Mouse (Mus musculus) C2C12 (cell line): Measurements from ENCODE around the gene Fam114a1. TPM values are rescaled to one million over a fixed set of nuclear protein-coding genes. Genes with fewer than 3 reads are reported as not detected.

ENCODE experiments used
- H3K27me3 ChIP-seq: one replicate; pipeline ENCODE4 v1.6.1; 2011; ENCODE audit not compliant: control insufficient read depth, insufficient read depth, insufficient read length
- H3K36me3 ChIP-seq: one replicate; pipeline ENCODE4 v1.6.1; 2011; ENCODE audit not compliant: control insufficient read depth, insufficient read depth
- H3K4me3 ChIP-seq: one replicate; pipeline ENCODE4 v1.5.1; 2011; ENCODE audit warnings: mild to moderate bottlenecking, control low read depth; ENCODE audit not compliant: poor library complexity, insufficient read depth, severe bottlenecking
- H3K79me2 ChIP-seq: one replicate; pipeline ENCODE4 v1.6.1; 2011; ENCODE audit not compliant: control insufficient read depth, insufficient read depth
- H3K79me3 ChIP-seq: one replicate; pipeline ENCODE4 v1.6.1; 2011; ENCODE audit warnings: low read depth, control low read depth
- H3ac ChIP-seq: one replicate; pipeline ENCODE3; 2011; ENCODE audit warnings: low read depth; ENCODE audit not compliant: control insufficient read depth, insufficient read length
- CEBPB ChIP-seq: IDR thresholded peaks from one replicate; pipeline ENCODE4 v1.6.1; 2011; ENCODE audit warnings: low read depth, mild to moderate bottlenecking, control low read depth, moderate library complexity
- CTCF ChIP-seq: IDR thresholded peaks from one replicate; pipeline ENCODE4 v1.5.1; 2011; ENCODE audit not compliant: control insufficient read depth, insufficient read depth, insufficient read length
- FOSL1 ChIP-seq: IDR thresholded peaks from one replicate; pipeline ENCODE4 v1.8.0; 2011; ENCODE audit warnings: mild to moderate bottlenecking, low read length; ENCODE audit not compliant: poor library complexity, insufficient read depth, severe bottlenecking
- MAX ChIP-seq: IDR thresholded peaks from one replicate; pipeline ENCODE4 v1.6.1; 2011; ENCODE audit warnings: mild to moderate bottlenecking, control low read depth
- MYOD1 ChIP-seq: IDR thresholded peaks from one replicate; pipeline ENCODE4 v1.6.1; 2011; ENCODE audit warnings: low read depth; ENCODE audit not compliant: control insufficient read depth, insufficient read length
- MYOG ChIP-seq: IDR thresholded peaks from one replicate; pipeline ENCODE4 v1.6.1; 2011; ENCODE audit not compliant: control insufficient read depth, insufficient read length; ENCODE audit errors: extremely low read depth
- USF1 ChIP-seq: IDR thresholded peaks from one replicate; pipeline ENCODE4 v1.6.1; 2011; ENCODE audit warnings: low read depth, mild to moderate bottlenecking, control low read depth, moderate library complexity
- long read RNA-seq, 2 experiments: library from polyadenylated mRNA; unstranded; transcript quantifications; one replicate each; pipeline ENCODE4 v2.0.0; 2019 to 2020
- polyA plus RNA-seq: library from polyadenylated mRNA; unstranded; fragments of >200 nt; fragmentation: generic; extraction: Trizol; gene quantifications from one replicate; pipeline ENCODE4 v1.2.1, GENCODE M21; 2012; ENCODE audit warnings: missing spikeins

Fam114a1 gene
- polyA plus RNA-seq: 14.0 TPM
- long read RNA-seq, experiment 1, transcript Fam114a1-201 (14 exons, 2,938 nt): major isoform, 47 of 78 reads
- long read RNA-seq, experiment 1, partial matches to known transcripts: 22 of 78 reads
- long read RNA-seq, experiment 1, other reads (novel, unspliced or antisense): 9 of 78 reads
- long read RNA-seq, experiment 2, transcript Fam114a1-201 (14 exons, 2,938 nt): major isoform, 167 of 209 reads
- long read RNA-seq, experiment 2, partial matches to known transcripts: 16 of 209 reads
- long read RNA-seq, experiment 2, other reads (novel, unspliced or antisense): 26 of 209 reads

- TF ChIP-seq MYOG (no peak), CEBPB (no peak), FOSL1 (no peak)
- peak within 1 kb of the TSS; percentile 55 for H3K4me3 ChIP-seq
- H3K79me3 ChIP-seq: no peaks in the 10 kb centered on the region
- H3K27me3 ChIP-seq: no peaks in the 10 kb centered on the region
- peaks cover 8% of the 10 kb centered on the region for H3K79me2 ChIP-seq
- H3ac ChIP-seq: peak within 1 kb of the TSS; percentile 93
- H3K36me3 ChIP-seq: peaks cover 8% of the 10 kb centered on the region
These were observed at the start of gene Fam114a1 for GRCm38 (mm10) chr5:64969861-64970771. Gene Fam114a1 (plus strand): TSS chr5:64970071.

DNA sequence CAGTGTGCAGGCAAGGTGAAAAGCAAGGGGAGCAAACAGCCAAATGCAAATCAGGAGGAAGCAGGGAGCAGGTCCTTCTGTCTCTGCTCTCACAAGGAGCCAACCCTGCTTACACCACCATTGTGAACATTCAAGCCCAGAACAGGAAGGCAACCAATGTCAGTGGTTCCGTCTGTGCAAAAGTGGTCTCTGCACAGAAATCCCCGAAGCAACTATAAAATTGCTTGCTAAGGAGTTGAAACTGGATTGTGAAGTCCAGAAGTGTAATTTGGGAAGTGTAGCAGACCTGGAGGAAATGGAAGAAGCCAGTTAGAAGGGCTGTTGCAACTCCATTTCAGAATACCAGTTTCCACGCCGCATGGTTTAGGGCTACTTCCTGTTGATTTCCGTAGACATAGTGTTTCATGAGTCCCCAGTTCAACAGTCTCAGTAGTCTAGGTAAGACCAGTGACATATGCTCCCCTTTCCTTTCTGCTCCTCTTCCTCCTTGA lies 46.9 kb upstream of the Fam114a1 start:
- Histone ChIP-seq H3K79me2 (no peaks in the 10 kb centered on the region), H3ac (no peak overlapping the region), H3K36me3 (no peaks in the 10 kb centered on the region), H3K27me3 (no peaks in the 10 kb centered on the region), H3K4me3 (no peak overlapping the region), H3K79me3 (no peaks in the 10 kb centered on the region)
- no peak for TF ChIP-seq MYOG
- no peak for TF ChIP-seq FOSL1
- no peak for TF ChIP-seq MAX
- no peak for TF ChIP-seq MYOD1
- TF ChIP-seq CTCF: no peak
- no peak for TF ChIP-seq CEBPB
- TF ChIP-seq USF1: no peak

DNA sequence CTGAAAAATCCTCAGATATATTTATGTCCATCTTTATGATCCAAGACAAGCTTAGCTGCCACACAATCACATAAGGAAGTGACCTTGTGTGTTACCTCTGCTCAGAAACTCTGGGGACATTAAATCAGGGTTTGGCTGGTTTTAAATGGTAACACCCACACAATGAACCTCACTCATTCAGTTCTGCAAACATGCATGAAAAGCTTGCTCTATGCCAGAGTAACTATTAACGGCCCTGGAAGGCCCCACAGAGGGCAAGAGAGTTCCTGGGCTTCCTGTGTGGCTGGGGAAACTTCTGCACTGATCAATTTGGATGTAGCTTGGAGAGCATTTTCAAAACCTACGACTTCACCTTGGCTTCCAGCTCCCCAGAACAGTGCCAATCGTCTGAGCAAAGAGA lies 37.7 kb upstream of the Fam114a1 start:
- H3K79me2 ChIP-seq: no peaks in the 10 kb centered on the region
- H3K4me3 ChIP-seq: no peak overlapping the region
- no peaks in the 10 kb centered on the region for H3K36me3 ChIP-seq
- TF ChIP-seq CTCF (no peak), FOSL1 (no peak), MYOD1 (no peak), MAX (no peak), CEBPB (no peak), MYOG (no peak), USF1 (no peak)
- no peak overlapping the region for H3ac ChIP-seq
- H3K79me3 ChIP-seq: no peaks in the 10 kb centered on the region
- no peaks in the 10 kb centered on the region for H3K27me3 ChIP-seq

DNA sequence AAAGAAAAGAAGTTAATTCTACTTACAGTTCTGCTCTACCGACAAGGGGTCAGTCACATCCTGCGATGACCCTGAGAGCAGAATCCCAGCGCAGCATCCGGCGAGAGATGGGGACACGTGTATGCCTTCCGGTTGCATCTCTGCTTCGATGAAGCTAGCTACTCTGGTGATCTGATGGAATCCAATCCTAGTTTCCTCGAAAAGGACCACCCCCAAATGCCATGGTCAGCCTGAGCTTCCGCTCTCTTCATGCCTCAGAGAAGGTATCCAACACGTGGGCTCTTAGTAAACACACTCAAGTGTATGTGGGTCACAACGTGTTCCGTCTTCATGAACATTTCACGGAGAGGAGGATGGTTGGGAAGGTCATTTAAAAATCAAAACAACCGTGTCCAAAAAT lies 37.1 kb upstream of the Fam114a1 start:
- H3K4me3 ChIP-seq: no peak overlapping the region
- no peaks in the 10 kb centered on the region for H3K79me2 ChIP-seq
- no peaks in the 10 kb centered on the region for H3K27me3 ChIP-seq
- H3K36me3 ChIP-seq: no peaks in the 10 kb centered on the region
- no peak for TF ChIP-seq MAX
- H3ac ChIP-seq: no peak overlapping the region
- no peaks in the 10 kb centered on the region for H3K79me3 ChIP-seq

GRCm38 (mm10) chr5:64951486-64951885 lies 18.4 kb upstream of the Fam114a1 start:
- H3K4me3 ChIP-seq: no peak overlapping the region
- no peak overlapping the region for H3ac ChIP-seq
- no peaks in the 10 kb centered on the region for H3K27me3 ChIP-seq
- TF ChIP-seq MYOD1 (no peak), CEBPB (no peak), CTCF (no peak), USF1 (no peak), FOSL1 (no peak), MAX (no peak), MYOG (no peak)
- no peaks in the 10 kb centered on the region for H3K36me3 ChIP-seq
- H3K79me2 ChIP-seq: no peaks in the 10 kb centered on the region
- H3K79me3 ChIP-seq: no peaks in the 10 kb centered on the region

- TF ChIP-seq MYOD1: no peak
- no peak for TF ChIP-seq FOSL1
- TF ChIP-seq MYOG: no peak
- TF ChIP-seq CEBPB: no peak
- no peak for TF ChIP-seq CTCF
- TF ChIP-seq MAX: no peak
- no peak for TF ChIP-seq USF1
These were observed 14.9 kb upstream of the Fam114a1 start for GRCm38 (mm10) chr5:64954931-64955330.

More at GRCm38 (mm10) chr5:64954931-64955330, 14.9 kb upstream of the Fam114a1 start:
- no peaks in the 10 kb centered on the region for H3K79me2 ChIP-seq
- no peaks in the 10 kb centered on the region for H3K79me3 ChIP-seq
- H3K4me3 ChIP-seq: no peak overlapping the region
- H3K36me3 ChIP-seq: no peaks in the 10 kb centered on the region
- H3K27me3 ChIP-seq: no peaks in the 10 kb centered on the region
- H3ac ChIP-seq: no peak overlapping the region
